Mouse (Mus musculus) layer of hippocampus, adult 11-12 months (tissue): Measurements from ENCODE around the gene Tln2.

ENCODE experiments used
- DNase-seq: peaks from one replicate; pipeline ENCODE4 v3.0.0; 2022; ENCODE audit warnings: low spot score

Tln2 gene

GRCm38 (mm10) chr9:67546650-67547049 lies 12.9 kb downstream of the Tln2 start:
- DNase-seq: no peak

GRCm38 (mm10) chr9:67545794-67546193 lies 13.7 kb downstream of the Tln2 start:
- DNase-seq: no peak

- DNase-seq: no peak
Observed at GRCm38 (mm10) chr9:67544783-67545182, 14.7 kb downstream of the Tln2 start.

GRCm38 (mm10) chr9:67541948-67542347 lies 17.6 kb downstream of the Tln2 start:
- no peak for DNase-seq

GRCm38 (mm10) chr9:67539776-67540706 lies 19.5 kb downstream of the Tln2 start:
- no peak for DNase-seq

- DNase-seq: no peak
Observed at GRCm38 (mm10) chr9:67534420-67534819, 25.1 kb downstream of the Tln2 start.

GRCm38 (mm10) chr9:67533260-67533659 lies 26.2 kb downstream of the Tln2 start:
- no peak for DNase-seq

- DNase-seq: no peak
Observed at GRCm38 (mm10) chr9:67532631-67533030, 26.9 kb downstream of the Tln2 start.

- no peak for DNase-seq
Observed at GRCm38 (mm10) chr9:67529600-67529999, 29.9 kb downstream of the Tln2 start.

- peak; percentile 26 for DNase-seq
Observed at GRCm38 (mm10) chr9:67527726-67528125, 31.8 kb downstream of the Tln2 start.

GRCm38 (mm10) chr9:67521736-67522135 lies 37.8 kb downstream of the Tln2 start:
- DNase-seq: no peak

GRCm38 (mm10) chr9:67509510-67509909 lies 50.0 kb downstream of the Tln2 start:
- DNase-seq: no peak

- no peak for DNase-seq
Observed at GRCm38 (mm10) chr9:67504669-67505260, 54.7 kb downstream of the Tln2 start.

- DNase-seq: no peak
Observed at GRCm38 (mm10) chr9:67501801-67502200, 57.7 kb downstream of the Tln2 start.

GRCm38 (mm10) chr9:67496368-67496767 lies 63.1 kb downstream of the Tln2 start:
- DNase-seq: peak; percentile 27

GRCm38 (mm10) chr9:67495350-67495749 lies 64.2 kb downstream of the Tln2 start:
- no peak for DNase-seq

- no peak for DNase-seq
Observed at GRCm38 (mm10) chr9:67493876-67494552, 65.5 kb downstream of the Tln2 start.

GRCm38 (mm10) chr9:67489370-67489769 lies 70.1 kb downstream of the Tln2 start:
- no peak for DNase-seq

- DNase-seq: no peak
Observed at GRCm38 (mm10) chr9:67486621-67487020, 72.9 kb downstream of the Tln2 start.

- DNase-seq: no peak
Observed at GRCm38 (mm10) chr9:67485169-67486072, 74.1 kb downstream of the Tln2 start.

GRCm38 (mm10) chr9:67482277-67482676 lies 77.2 kb downstream of the Tln2 start:
- no peak for DNase-seq

GRCm38 (mm10) chr9:67481851-67482250 lies 77.7 kb downstream of the Tln2 start:
- DNase-seq: no peak
